Mouse (Mus musculus) embryonic fibroblast, embryonic 13.5 days (primary cell): ENCODE data around the gene Clec11a. TPM values are rescaled to one million over a fixed set of nuclear protein-coding genes. Genes with fewer than 3 reads are reported as not detected.

ENCODE experiments used
- H3K27ac ChIP-seq: 2 replicates; pipeline ENCODE4 v1.5.1; 2012; ENCODE audit warnings: low read length, control low read depth, inconsistent platforms; ENCODE audit not compliant: insufficient read depth
- H3K4me1 ChIP-seq: 2 replicates; pipeline ENCODE4 v1.6.1; 2011; ENCODE audit warnings: low read length; ENCODE audit not compliant: control insufficient read depth, insufficient read depth
- H3K4me3 ChIP-seq: 2 replicates; pipeline ENCODE4 v1.5.1; 2011; ENCODE audit warnings: mild to moderate bottlenecking, control low read depth, low read length; ENCODE audit not compliant: insufficient read depth
- CTCF ChIP-seq: IDR thresholded peaks from 2 replicates; pipeline ENCODE4 v1.5.1; 2011; ENCODE audit warnings: mild to moderate bottlenecking, control low read depth, low read length, moderate library complexity, borderline replicate concordance; ENCODE audit not compliant: insufficient read depth
- POLR2A ChIP-seq: IDR thresholded peaks from 2 replicates; pipeline ENCODE4 v1.6.1; 2011; ENCODE audit warnings: low read depth, mild to moderate bottlenecking, control low read depth, low read length, moderate library complexity
- polyA plus RNA-seq: library from polyadenylated mRNA; stranded (reverse); fragments of >200 nt; gene quantifications from 2 replicates; pipeline ENCODE4 v1.2.4, GENCODE M21; 2011; ENCODE audit warnings: low read depth; ENCODE audit not compliant: missing spikeins, insufficient read length

Clec11a gene
- polyA plus RNA-seq, 1 experiment: 13.4 TPM

DNA sequence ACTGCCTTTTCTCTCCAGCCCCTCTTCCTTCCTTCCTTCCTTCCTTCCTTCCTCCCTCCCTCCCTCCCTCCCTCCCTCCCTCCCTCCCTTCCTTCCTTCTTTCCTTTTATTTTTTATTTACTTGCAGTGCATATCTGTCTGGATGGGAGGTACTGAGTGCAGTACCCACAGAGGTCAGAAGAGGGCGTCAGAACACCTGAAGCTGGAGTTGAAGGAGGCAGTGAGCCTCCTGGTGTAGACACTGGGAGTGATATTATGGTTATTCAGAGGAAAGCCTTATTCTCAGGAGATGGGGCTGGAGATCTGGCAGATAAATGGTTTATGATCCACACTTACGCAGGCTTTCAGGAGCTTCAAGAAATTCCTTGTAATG is 29.5 kb downstream of the Clec11a start:
- TF ChIP-seq CTCF (0 out of 2 replicates have a peak, but pooled peaks have one; percentile 8), POLR2A (no peak)
- Histone ChIP-seq H3K4me1 (no peaks in the 10 kb centered on the region), H3K4me3 (no peak overlapping the region), H3K27ac (no peak overlapping the region)

DNA sequence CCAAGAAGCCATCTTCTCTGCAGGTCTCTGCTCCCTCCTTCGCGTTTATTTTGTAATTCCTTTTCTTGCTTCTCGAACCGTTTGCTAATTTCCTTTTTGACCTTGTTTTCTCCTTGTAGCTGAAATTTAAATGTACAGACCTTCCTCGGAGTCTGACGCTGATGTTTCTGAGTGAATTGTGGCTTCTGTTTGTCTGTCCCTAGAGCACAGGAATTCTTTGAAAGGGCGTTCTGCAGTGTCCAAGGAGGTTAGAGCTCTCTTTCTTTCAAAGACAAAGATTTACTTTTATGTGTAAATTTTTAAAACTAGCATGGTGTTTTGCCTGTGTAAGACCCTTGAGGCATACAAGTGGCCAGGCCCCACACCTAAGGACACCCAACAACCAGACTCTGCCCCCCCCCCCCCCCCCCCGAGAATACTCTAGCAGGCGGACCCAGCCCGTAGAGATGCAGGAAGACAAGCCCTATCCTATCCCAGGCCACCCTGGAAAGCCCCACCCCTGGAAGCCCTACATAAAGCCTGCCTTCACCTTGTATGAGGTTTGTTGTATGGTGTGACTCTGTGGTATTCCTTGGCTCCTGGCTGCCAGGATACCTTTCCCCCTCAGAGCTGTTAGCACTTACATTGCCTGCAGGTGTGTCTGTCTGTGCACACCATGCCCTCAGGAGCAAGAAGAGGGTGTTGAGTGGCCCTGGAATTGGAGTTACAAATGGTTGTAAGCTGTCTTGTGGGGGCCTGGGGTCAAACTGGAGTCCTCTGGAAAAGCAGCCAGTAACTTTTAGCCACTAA is 30.0 kb downstream of the Clec11a start:
- TF ChIP-seq POLR2A (no peak), CTCF (no peak)
- Histone ChIP-seq H3K27ac (no peak overlapping the region), H3K4me3 (no peak overlapping the region), H3K4me1 (no peaks in the 10 kb centered on the region)

DNA sequence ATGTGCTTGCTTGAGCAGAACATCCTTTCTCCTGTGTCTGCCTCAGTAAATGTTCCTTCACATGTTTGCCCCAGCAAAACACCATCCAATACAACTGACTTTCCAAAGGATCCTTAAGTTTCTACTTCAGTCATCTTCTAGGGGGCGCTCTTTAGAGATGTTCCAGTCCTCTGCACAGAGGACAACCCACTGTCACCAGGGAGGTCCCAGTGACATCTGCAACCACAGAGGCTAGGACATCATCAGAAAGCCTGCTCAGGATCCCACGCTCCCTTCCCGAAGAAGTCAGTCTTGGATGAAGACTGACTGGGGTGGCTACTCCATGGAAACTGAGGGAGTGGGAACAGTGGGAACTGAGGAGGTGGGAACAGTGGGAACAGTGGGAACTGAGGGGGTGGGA is 31.2 kb downstream of the Clec11a start:
- Histone ChIP-seq H3K27ac (no peak overlapping the region), H3K4me1 (no peaks in the 10 kb centered on the region), H3K4me3 (no peak overlapping the region)
- TF ChIP-seq CTCF: no peak

DNA sequence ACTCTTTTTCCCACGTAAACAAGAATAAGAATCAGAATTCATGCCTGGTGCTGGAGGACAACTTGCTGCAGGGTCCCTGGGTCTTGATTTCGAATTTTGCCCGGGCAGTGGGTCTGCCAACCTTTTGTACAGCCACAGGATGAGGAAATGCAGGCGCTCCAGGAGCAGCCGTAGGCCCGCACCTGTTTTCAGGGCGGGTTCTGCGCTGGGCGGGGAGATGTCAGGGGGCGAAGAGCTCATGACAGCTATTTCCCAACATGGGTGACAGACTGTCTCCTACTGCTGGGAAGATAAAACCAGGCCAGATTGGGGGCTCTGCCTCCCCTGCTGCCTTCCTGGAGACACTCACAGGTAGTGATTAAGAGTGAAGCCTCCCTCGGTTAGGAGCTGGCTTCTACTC is 32.6 kb downstream of the Clec11a start:
- Histone ChIP-seq H3K4me1 (no peaks in the 10 kb centered on the region), H3K27ac (no peak overlapping the region), H3K4me3 (no peak overlapping the region)
- no peak for TF ChIP-seq POLR2A
- no peak for TF ChIP-seq CTCF

DNA sequence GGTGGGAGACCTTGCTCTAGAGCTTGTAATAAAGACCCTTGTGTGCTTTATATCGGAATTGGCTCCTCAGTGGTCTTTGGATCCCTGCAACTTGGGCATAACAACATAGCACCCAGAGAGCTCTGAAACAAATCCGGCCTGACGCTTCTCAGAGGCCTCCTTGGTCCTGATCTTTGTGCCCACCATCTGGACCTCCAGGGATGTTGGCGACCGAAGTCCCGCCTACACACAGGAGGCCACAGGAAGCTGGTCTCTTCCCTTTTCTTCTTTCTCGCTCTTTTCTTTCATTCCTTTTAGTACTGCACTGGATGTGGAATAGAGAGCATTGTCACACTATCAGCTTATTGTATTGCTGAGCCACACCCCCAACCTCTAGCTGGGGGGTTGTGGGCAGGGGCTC is 33.3 kb downstream of the Clec11a start:
- TF ChIP-seq CTCF (no peak), POLR2A (no peak)
- Histone ChIP-seq H3K4me3 (no peak overlapping the region), H3K4me1 (no peaks in the 10 kb centered on the region), H3K27ac (no peak overlapping the region)

DNA sequence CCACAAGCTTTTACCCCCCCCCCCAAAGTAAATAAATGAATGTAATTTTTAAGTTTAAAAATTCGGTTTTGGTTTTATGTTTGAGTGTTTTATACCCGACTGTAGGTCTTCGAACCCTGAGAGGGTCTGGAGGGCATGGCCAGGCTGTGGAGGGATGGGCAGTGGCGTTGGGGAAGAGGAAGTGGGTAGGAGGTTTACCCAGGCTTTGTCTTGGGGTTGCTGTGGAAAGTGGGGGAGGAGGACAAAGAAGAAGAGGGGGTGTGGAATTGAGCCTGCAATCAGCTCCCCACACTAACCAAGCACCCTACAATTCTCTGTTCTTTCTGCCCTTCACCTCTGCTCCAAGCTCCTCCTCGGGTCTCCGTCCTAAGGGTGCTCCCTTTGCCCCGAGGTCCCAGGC is 34.2 kb downstream of the Clec11a start:
- Histone ChIP-seq H3K4me3 (no peak overlapping the region), H3K4me1 (no peaks in the 10 kb centered on the region), H3K27ac (no peak overlapping the region)
- TF ChIP-seq CTCF (no peak), POLR2A (no peak)

DNA sequence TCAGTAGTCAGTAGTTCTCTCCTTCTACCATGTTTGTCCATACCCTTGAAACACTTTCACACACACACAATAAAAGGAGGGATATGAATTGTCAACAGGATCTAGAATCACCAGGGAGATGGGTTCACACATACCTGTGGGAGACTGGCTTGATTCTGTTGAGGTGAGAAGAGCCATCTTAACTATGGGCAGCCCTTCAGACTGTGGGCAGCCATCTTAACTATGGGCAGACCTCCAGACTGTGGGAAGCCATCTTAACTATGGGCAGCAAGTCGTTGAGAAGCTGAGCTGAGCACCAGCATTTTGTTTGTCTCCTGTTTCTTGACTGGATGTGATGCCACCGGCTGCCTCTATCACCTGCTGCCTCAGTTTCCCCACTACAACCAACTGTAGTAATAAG is 35.4 kb downstream of the Clec11a start:
- H3K4me3 ChIP-seq: no peak overlapping the region
- H3K4me1 ChIP-seq: no peaks in the 10 kb centered on the region
- no peak for TF ChIP-seq POLR2A
- TF ChIP-seq CTCF: no peak
- no peak overlapping the region for H3K27ac ChIP-seq

DNA sequence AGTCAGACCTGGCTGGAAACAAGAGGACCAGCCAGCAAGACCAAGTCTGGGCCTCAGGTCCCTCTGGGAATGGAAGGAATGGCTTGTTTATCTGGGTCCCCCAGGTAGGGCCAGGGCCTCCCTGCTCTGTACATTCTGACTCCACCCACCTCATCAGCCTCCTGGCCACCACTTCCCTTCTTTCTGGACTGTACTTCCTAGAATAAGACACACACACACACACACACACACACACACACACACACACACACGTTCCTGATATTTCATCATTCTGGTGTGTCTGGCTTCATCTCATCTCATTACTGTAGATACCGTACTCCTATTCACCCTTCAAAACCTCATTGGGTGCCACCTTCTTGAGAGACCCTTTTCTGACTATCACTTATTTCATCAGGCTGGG is 37.3 kb downstream of the Clec11a start:
- Histone ChIP-seq H3K4me3 (no peak overlapping the region), H3K27ac (no peak overlapping the region), H3K4me1 (no peaks in the 10 kb centered on the region)
- no peak for TF ChIP-seq POLR2A
- no peak for TF ChIP-seq CTCF

DNA sequence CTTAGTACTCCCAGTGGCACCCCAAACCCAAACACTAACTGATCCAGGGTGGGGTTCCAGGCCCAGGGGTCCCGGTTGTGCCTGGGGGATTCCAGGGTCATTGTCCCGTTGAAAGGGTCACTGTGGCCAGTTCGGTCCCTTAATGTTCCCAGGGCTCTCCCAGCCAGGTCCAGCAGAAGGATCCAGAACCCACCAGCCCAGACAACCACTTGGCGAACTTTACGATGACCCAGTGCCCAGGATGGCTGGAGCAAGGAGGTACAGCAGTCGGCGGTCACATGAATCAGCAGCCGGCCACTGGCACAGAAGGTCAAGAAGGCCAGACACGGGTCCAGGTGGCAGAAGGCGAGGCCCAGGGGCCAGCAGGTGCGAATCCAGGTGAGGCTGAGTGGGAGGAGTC is 38.6 kb downstream of the Clec11a start:
- Histone ChIP-seq H3K4me3 (no peak overlapping the region), H3K4me1 (no peaks in the 10 kb centered on the region), H3K27ac (no peak overlapping the region)
- TF ChIP-seq CTCF (no peak), POLR2A (no peak)

DNA sequence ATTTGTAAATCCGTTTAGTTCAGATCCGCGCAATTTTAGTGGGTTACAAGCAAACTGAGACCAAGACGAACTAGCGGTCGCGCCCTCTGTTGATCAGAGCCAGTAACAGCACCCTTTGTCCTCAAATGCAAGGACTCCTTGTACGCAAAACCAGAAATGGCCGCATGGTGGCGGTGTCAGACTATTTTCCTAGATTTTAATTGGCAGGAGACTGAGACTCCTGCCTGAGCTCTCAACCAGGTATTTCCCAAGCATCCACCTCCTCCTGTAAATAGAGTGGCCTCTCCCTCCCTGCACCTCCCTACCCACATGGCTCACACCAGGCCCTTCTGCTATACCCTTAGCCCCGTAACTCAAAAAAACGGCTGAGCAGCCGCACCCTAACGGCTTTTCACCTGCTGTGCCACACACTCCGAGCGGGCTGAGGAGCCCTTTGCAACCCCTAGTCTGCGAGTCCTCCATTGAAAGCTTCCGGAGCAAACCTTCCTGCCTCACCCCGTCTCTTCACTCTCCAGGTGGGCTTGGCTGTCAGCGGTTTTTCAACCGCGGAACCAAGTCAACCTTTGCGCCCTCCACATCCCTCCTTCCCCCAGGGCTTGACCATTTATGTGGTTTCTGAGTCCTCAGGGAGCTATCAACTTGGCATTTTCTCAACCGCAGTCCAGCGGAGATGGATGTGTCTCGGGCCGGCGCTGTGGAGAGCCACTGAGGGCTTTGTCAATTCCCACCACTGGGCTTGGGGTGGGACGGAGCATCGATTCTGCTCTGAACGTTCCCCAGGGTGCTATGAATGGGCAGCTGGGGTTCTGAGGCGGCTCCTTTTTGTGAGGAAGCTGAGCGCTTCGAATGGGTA is 43.7 kb downstream of the Clec11a start:
- no peak overlapping the region for H3K27ac ChIP-seq
- no peaks in the 10 kb centered on the region for H3K4me1 ChIP-seq
- no peak overlapping the region for H3K4me3 ChIP-seq
- TF ChIP-seq POLR2A (no peak), CTCF (peak; percentile 88; the same call in 1 of the 2 replicates)
